Mouse (Mus musculus) kidney, postnatal 0 days (tissue): Measurements from ENCODE around the gene Rad1. TPM values are rescaled to one million over a fixed set of nuclear protein-coding genes. Genes with fewer than 3 reads are reported as not detected.

Experiments
- ATAC-seq: fragments of 200-750 bp; cut with Nextera tagmentation; replicated peaks from 2 replicates; pipeline ENCODE4 v1.8.0; 2017; ENCODE audit warnings: low read depth, moderate number of reproducible peaks, moderate TSS enrichment, moderate library complexity; ENCODE audit not compliant: low FRiP score
- DNase-seq: peaks from one replicate; pipeline ENCODE4 v3.0.0-alpha.2; 2016; ENCODE audit warnings: low spot score
- H3K27ac ChIP-seq: fragments of 300-500 bp; sonication (generic); 2 replicates; pipeline ENCODE4 v1.5.1; 2014; ENCODE audit warnings: mild to moderate bottlenecking
- H3K27me3 ChIP-seq: fragments of 300-500 bp; sonication (generic); 2 replicates; pipeline ENCODE4 v1.6.1; 2014; ENCODE audit warnings: low read length, mixed read lengths; ENCODE audit not compliant: insufficient read depth
- H3K36me3 ChIP-seq: fragments of 300-500 bp; sonication (generic); 2 replicates; pipeline ENCODE4 v1.6.1; 2014; ENCODE audit warnings: low read length, mixed read lengths; ENCODE audit not compliant: insufficient read depth
- H3K4me1 ChIP-seq: fragments of 300-500 bp; sonication (generic); replicated peaks from 2 replicates; pipeline ENCODE4 v1.6.1; 2014; ENCODE audit warnings: antibody characterized with exemption, low read length, mixed read lengths; ENCODE audit not compliant: insufficient read depth
- H3K4me2 ChIP-seq: fragments of 300-500 bp; sonication (generic); 2 replicates; pipeline ENCODE4 v1.6.1; 2014; ENCODE audit warnings: mild to moderate bottlenecking, low read length, moderate library complexity, mixed read lengths
- H3K4me3 ChIP-seq: fragments of 300-500 bp; sonication (generic); replicated peaks from 2 replicates; pipeline ENCODE4 v1.5.1; 2014; ENCODE audit warnings: low read depth, low read length
- H3K9ac ChIP-seq: fragments of 300-500 bp; sonication (generic); 2 replicates; pipeline ENCODE4 v1.6.1; 2014; ENCODE audit warnings: low read depth, low read length
- H3K9me3 ChIP-seq: fragments of 300-500 bp; sonication (generic); replicated peaks from 2 replicates; pipeline ENCODE4 v1.6.1; 2016; ENCODE audit warnings: low read length, inconsistent platforms, mixed read lengths
- CTCF ChIP-seq: IDR thresholded peaks from 2 replicates; pipeline ENCODE4 v1.5.1; 2016; ENCODE audit warnings: antibody characterized with exemption, low read depth, mild to moderate bottlenecking, moderate library complexity
- WGBS: fragments of 180-500 bp; shearing (Covaris S2); extraction: QIAGEN DNeasy Blood & Tissue Kit; methylation state at CpG from one replicate; pipeline ENCODE4 v1.1.7; 2014; 5-methylcytosine and 5-hydroxymethylcytosine counted together
- polyA plus RNA-seq: library from polyadenylated mRNA; unstranded; fragments of >200 nt; fragmentation: Nextera tagmentation; extraction: Ambion mirVana; gene quantifications from 2 replicates; pipeline ENCODE4 v1.2.1, GENCODE M21; 2015

Gene Rad1
- polyA plus RNA-seq, 1 experiment from 2014 or later = 27.1 TPM

- no peak for TF ChIP-seq CTCF
- no peak overlapping the region for H3K4me2 ChIP-seq
- H3K4me1 ChIP-seq = no peaks in the 10 kb centered on the region
- no peaks in the 10 kb centered on the region for H3K27me3 ChIP-seq
- H3K27ac ChIP-seq = no peak overlapping the region
- H3K4me3 ChIP-seq = no peak overlapping the region
- DNase-seq (no peak), ATAC-seq (no peak)
- peaks cover 22% of the 10 kb centered on the region for H3K36me3 ChIP-seq
- H3K9me3 ChIP-seq = no peaks in the 10 kb centered on the region
- 72% methylated on average over 12 of the region's 12 CpGs for WGBS
- no peak overlapping the region for H3K9ac ChIP-seq
Observed at GRCm38 (mm10) chr15:10460986-10461385, 24.8 kb upstream of the Rad1 start.

GRCm38 (mm10) chr15:10463555-10463954 is 22.3 kb upstream of the Rad1 start:
- no peak for ATAC-seq
- no peak overlapping the region for H3K4me2 ChIP-seq
- no peaks in the 10 kb centered on the region for H3K4me1 ChIP-seq
- no peak overlapping the region for H3K9ac ChIP-seq
- no peak for DNase-seq
- no peak for TF ChIP-seq CTCF
- peaks cover 22% of the 10 kb centered on the region for H3K36me3 ChIP-seq
- no peak overlapping the region for H3K27ac ChIP-seq
- H3K4me3 ChIP-seq = no peak overlapping the region
- H3K9me3 ChIP-seq = no peaks in the 10 kb centered on the region
- WGBS = 82% methylated on average over 5 of the region's 5 CpGs
- H3K27me3 ChIP-seq = no peaks in the 10 kb centered on the region

GRCm38 (mm10) chr15:10464678-10465077 is 21.1 kb upstream of the Rad1 start:
- H3K4me2 ChIP-seq = no peak overlapping the region
- H3K27ac ChIP-seq = no peak overlapping the region
- no peaks in the 10 kb centered on the region for H3K27me3 ChIP-seq
- no peak overlapping the region for H3K9ac ChIP-seq
- H3K4me1 ChIP-seq = 0 out of 2 replicates have a peak, but pooled peaks cover 3% of the 10 kb centered on the region
- no peak for ATAC-seq
- no peak overlapping the region for H3K4me3 ChIP-seq
- WGBS = 85% methylated on average over 3 of the region's 3 CpGs
- H3K9me3 ChIP-seq = no peaks in the 10 kb centered on the region
- DNase-seq = no peak
- no peak for TF ChIP-seq CTCF
- H3K36me3 ChIP-seq = peaks cover 21% of the 10 kb centered on the region

- Histone ChIP-seq H3K9me3 (no peaks in the 10 kb centered on the region), H3K4me2 (peak overlapping the region; percentile 86; the same call in 1 of the 2 replicates), H3K36me3 (no peaks in the 10 kb centered on the region), H3K9ac (no peak overlapping the region), H3K4me3 (no peak overlapping the region), H3K4me1 (0 out of 2 replicates have a peak, but pooled peaks cover 3% of the 10 kb centered on the region), H3K27ac (no peak overlapping the region), H3K27me3 (no peaks in the 10 kb centered on the region)
- 89% methylated on average over 3 of the region's 3 CpGs for WGBS
- no peak for TF ChIP-seq CTCF
- DNase-seq (no peak), ATAC-seq (no peak)
Observed at GRCm38 (mm10) chr15:10468761-10469160, 17.1 kb upstream of the Rad1 start.

- ATAC-seq (peak; percentile 16; the same call in 1 of the 2 replicates), DNase-seq (peak; percentile 25)
- 0 out of 2 replicates have a peak, but pooled peaks cover 3% of the 10 kb centered on the region for H3K4me1 ChIP-seq
- no peaks in the 10 kb centered on the region for H3K27me3 ChIP-seq
- H3K4me3 ChIP-seq = peak overlapping the region; percentile 75
- under 1% methylated on average over 40 of the region's 40 CpGs for WGBS
- peak overlapping the region; percentile 86 for H3K4me2 ChIP-seq
- H3K36me3 ChIP-seq = no peaks in the 10 kb centered on the region
- peak overlapping the region; percentile 89 for H3K9ac ChIP-seq
- peak overlapping the region; percentile 89 for H3K27ac ChIP-seq
- H3K9me3 ChIP-seq = no peaks in the 10 kb centered on the region
- TF ChIP-seq CTCF = no peak
Observed at GRCm38 (mm10) chr15:10469641-10470150, 16.1 kb upstream of the Rad1 start.

GRCm38 (mm10) chr15:10470151-10470831 is 15.5 kb upstream of the Rad1 start, which contains the start of gene Dnajc21:
Gene Dnajc21 (minus strand): TSS chr15:10470516.
- H3K36me3 ChIP-seq = peaks cover 3% of the 10 kb centered on the region; the same call in 1 of the 2 replicates
- H3K27me3 ChIP-seq = no peaks in the 10 kb centered on the region
- H3K4me1 ChIP-seq = 0 out of 2 replicates have a peak, but pooled peaks cover 3% of the 10 kb centered on the region
- DNase-seq (peak; percentile 83), ATAC-seq (peak; percentile 94)
- H3K27ac ChIP-seq = peak within 1 kb of the TSS; percentile 89
- H3K9me3 ChIP-seq = no peaks in the 10 kb centered on the region
- peak within 1 kb of the TSS; percentile 86 for H3K4me2 ChIP-seq
- WGBS = 1% methylated on average over 59 of the region's 87 CpGs
- peak within 1 kb of the TSS; percentile 75 for H3K4me3 ChIP-seq
- peak within 1 kb of the TSS; percentile 89 for H3K9ac ChIP-seq
- no peak for TF ChIP-seq CTCF
